Mouse (Mus musculus) B cell, adult (primary cell): Measurements from ENCODE around the gene Casp3. TPM values are rescaled to one million over a fixed set of nuclear protein-coding genes. Genes with fewer than 3 reads are reported as not detected.

ENCODE experiments used
- total RNA-seq: library from RNA; stranded (reverse); gene quantifications from 4 replicates; pipeline ENCODE4 v1.2.4, GENCODE M21; 2023; ENCODE audit not compliant: inconsistent age

The Casp3 gene
- 16.4 to 18.6 TPM (median 18.1 TPM) in 4 replicates for total RNA-seq

DNA sequence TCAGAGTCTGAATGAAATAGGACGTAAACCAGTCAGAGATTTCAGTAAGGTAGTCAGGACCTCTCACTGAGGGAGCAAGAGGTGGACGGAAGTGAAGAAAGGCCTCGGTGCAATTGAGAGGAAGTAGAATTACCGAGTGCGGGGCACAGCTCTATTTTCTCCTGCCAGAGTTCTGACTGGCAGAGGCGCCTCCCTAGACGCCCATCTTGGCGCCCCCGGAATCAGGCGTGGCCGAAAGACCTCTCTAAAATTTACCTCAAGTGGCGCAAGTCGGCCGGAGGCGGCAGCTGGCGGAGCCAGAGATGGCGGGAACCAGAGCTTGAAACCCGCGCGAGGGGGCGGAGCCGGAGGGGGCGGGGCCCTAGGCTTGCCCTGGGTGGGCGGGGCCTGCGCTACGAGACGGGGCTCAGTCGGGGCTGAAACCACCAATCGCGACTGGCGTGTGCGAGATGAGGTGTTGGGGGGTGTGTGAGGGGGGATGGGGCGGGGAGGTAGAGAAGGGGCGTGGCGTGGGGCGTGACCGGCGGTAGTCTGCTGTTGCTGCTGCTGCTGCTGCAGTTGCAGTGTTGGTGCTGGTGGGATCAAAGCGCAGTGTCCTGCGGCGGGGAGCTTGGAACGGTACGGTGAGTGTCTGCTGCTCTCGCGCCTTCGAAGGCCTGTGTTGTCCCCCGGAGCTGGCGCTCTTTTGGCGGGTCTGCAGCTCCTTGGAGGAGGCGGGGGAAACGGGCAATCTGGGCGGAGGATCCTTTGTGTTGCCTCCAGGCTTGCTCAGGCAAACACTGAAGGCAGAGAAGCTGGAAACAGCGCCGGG lies at the start of gene Casp3, which contains the start of gene Primpol:
TSS of gene Casp3 (plus strand) at position 413 of the 811 bp plus-strand sequence.
TSS of gene Primpol (minus strand) at position 334 of the 811 bp plus-strand sequence.

Other genes with a start within 250 kb of the Casp3 start
- 26.5 to 30.2 TPM (median 27.1 TPM) in 4 replicates for gene Acsl1, start 146.3 kb upstream of the Casp3 start, total RNA-seq
- 5.3 to 11.1 TPM (median 9.3 TPM) in 4 replicates for gene Cenpu, start 65.3 kb upstream of the Casp3 start, total RNA-seq
- gene Primpol, start 79 bp upstream of the Casp3 start, total RNA-seq: 27.2 to 37.1 TPM (median 33.5 TPM) in 4 replicates
- 284 to 326 TPM (median 302 TPM) in 4 replicates for gene Irf2, start 122.4 kb downstream of the Casp3 start, total RNA-seq